Mouse (Mus musculus) cerebellum, adult 2 months (tissue): ENCODE measurements around the gene Hdac7.

Experiments used
- CTCF ChIP-seq: fragments of 200-500 bp; IDR thresholded peaks from 2 replicates; pipeline ENCODE4 v1.5.1; 2011; ENCODE audit warnings: low read depth, mild to moderate bottlenecking, control low read depth, low read length, moderate library complexity, borderline replicate concordance; ENCODE audit not compliant: insufficient read depth
- POLR2A ChIP-seq: fragments of 200-500 bp; IDR thresholded peaks from 2 replicates; pipeline ENCODE4 v1.6.1; 2011; ENCODE audit warnings: low read length, control low read depth, borderline replicate concordance; ENCODE audit not compliant: insufficient read depth

DNA sequence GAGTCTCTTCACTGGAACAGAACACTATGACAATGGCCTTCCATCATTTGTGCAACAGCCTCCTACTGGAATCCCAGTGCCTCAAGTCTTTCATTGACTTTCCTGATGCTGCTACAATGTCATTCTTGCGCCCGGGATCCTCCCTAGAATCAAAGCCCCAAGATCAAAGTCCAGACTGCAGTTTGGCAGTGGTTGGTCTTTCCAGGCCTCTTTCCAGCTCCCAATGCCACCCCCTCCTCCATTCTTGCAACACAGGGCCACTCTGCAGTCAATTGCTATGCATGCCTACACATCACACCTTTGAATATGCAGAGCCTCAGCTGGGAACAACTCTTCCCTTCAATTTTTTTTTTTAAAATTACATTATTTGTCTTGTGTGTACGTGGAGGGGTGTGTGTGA is 16.1 kb upstream of the Hdac7 start:
- TF ChIP-seq CTCF (no peak), POLR2A (no peak)
